Mouse (Mus musculus) neural tube, embryonic 12.5 days (tissue): Measurements from ENCODE around the gene Rnf126. TPM values are rescaled to one million over a fixed set of nuclear protein-coding genes. Genes with fewer than 3 reads are reported as not detected.
A peak's percentile ranks its signal among the peaks of the same experiment; 100 is the strongest.

Experiments
- ATAC-seq: fragments of 200-750 bp; cut with Nextera tagmentation; 2 replicates; pipeline ENCODE4 v1.8.0; 2017; ENCODE audit warnings: low read depth, mild to moderate bottlenecking, moderate TSS enrichment, moderate library complexity; ENCODE audit not compliant: low FRiP score
- H3K27ac ChIP-seq: fragments of 300-500 bp; sonication (generic); 2 replicates; pipeline ENCODE4 v1.5.1; 2016
- H3K27me3 ChIP-seq: fragments of 300-500 bp; sonication (generic); replicated peaks from 2 replicates; pipeline ENCODE4 v1.6.1; 2016; ENCODE audit warnings: mild to moderate bottlenecking
- H3K36me3 ChIP-seq: fragments of 300-500 bp; sonication (generic); 2 replicates; pipeline ENCODE4 v1.6.1; 2016; ENCODE audit warnings: mild to moderate bottlenecking
- H3K4me1 ChIP-seq: fragments of 300-500 bp; sonication (generic); 2 replicates; pipeline ENCODE4 v1.6.1; 2016
- H3K4me2 ChIP-seq: fragments of 300-500 bp; sonication (generic); replicated peaks from 2 replicates; pipeline ENCODE4 v1.6.1; 2016; ENCODE audit warnings: mild to moderate bottlenecking
- H3K4me3 ChIP-seq: fragments of 300-500 bp; sonication (generic); 2 replicates; pipeline ENCODE4 v1.5.1; 2016
- H3K9ac ChIP-seq: fragments of 300-500 bp; sonication (generic); 2 replicates; pipeline ENCODE4 v1.6.1; 2016; ENCODE audit warnings: mild to moderate bottlenecking
- H3K9me3 ChIP-seq: fragments of 300-500 bp; sonication (generic); 2 replicates; pipeline ENCODE4 v1.6.1; 2016; ENCODE audit warnings: mild to moderate bottlenecking
- WGBS: fragments of 180-500 bp; shearing (Covaris S2); methylation state at CpG from one replicate; pipeline ENCODE4 v1.1.7; 2016; 5-methylcytosine and 5-hydroxymethylcytosine counted together
- polyA plus RNA-seq: library from polyadenylated mRNA; unstranded; fragments of >200 nt; fragmentation: Nextera tagmentation; extraction: Ambion mirVana; gene quantifications from 2 replicates; pipeline ENCODE4 v1.2.1, GENCODE M21; 2016

Gene Rnf126
- polyA plus RNA-seq, 1 experiment from 2014 or later = 118 TPM

DNA sequence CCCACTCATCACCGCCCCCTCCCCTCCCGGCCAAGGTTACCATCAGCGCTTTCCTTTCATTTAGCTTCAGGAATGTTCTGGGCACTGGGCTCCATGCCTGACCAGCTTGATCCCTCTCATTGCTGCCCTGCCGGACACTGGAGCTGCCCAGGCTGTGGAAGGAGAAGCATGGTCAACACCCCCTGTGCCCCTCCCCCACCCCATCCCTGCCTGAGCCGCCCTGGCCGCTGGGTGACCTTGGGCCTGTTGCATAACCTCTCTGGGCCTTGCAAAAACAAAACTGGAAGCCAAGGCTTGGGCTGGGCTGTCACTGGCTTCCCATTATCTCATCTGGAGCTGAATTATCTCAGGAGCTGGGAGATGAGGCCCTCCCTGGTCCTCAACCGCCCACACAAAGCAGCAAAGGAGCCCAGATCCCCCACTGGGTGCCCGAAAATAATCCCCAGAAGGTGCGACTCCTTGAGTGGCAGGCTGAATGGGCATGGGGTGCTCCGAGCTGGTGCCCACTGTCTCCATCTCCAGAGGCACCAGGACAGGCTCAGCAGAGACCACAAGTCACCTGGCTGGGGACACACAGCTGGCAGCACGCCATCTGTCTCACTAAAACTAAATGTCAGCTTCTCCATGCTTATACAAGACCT lies 35.7 kb upstream of the Rnf126 start:
- H3K27me3 ChIP-seq = no peaks in the 10 kb centered on the region
- H3K9ac ChIP-seq = peak overlapping the region; percentile 13; the same call in 1 of the 2 replicates
- H3K4me2 ChIP-seq = peak overlapping the region; percentile 34
- H3K4me1 ChIP-seq = peaks cover 75% of the 10 kb centered on the region
- ATAC-seq = no peak
- peak overlapping the region; percentile 91 for H3K27ac ChIP-seq
- 41% methylated on average over 11 of the region's 11 CpGs for WGBS
- H3K4me3 ChIP-seq = no peak overlapping the region
- H3K36me3 ChIP-seq = peaks cover 12% of the 10 kb centered on the region; the same call in 1 of the 2 replicates
- no peaks in the 10 kb centered on the region for H3K9me3 ChIP-seq

DNA sequence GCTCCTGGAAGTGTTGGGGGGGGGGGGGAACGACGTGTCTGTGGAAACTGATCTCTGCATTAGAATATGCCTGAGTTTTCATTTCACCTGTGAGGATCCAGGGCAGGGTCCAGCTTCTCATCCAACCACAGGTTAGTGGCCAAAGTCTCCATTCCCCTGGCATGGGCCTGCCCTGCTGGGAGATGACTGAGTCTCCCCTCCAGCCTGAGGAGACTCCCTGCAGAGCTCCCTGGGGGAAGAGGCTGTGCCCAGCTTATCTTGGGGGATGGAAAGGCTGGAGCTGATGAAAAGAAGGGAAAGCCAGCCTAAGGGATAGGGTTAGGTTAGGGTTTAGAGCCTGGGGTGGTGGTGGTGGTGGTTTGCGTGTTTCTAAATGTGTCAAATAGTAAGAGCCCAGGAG lies 35.1 kb upstream of the Rnf126 start:
- Histone ChIP-seq H3K36me3 (peaks cover 6% of the 10 kb centered on the region; the same call in 1 of the 2 replicates), H3K27me3 (no peaks in the 10 kb centered on the region), H3K27ac (no peak overlapping the region; the same call in 1 of the 2 replicates), H3K4me3 (no peak overlapping the region), H3K9me3 (no peaks in the 10 kb centered on the region), H3K4me2 (peak overlapping the region; percentile 34), H3K9ac (no peak overlapping the region), H3K4me1 (peaks cover 73% of the 10 kb centered on the region)
- ATAC-seq = no peak
- 43% methylated on average over 3 of the region's 3 CpGs for WGBS

DNA sequence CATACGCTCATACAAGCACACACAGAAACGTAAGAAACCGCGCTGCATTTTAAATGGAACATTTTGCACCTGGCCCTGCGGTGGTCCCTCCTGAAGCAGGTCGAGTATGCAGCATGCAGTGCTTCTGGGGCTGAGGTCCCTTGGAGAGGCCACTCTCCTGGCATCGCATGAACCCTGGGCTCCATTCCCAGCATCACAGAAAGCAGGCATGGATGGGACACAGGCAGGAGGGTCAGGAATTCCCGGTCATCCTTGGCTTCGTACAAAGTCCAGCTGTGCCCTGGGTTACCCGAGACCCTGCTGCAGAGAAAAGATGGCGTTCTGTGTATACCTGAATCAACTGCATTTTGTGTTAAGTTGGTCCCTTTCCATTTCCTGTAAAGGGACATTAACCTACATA lies 33.8 kb upstream of the Rnf126 start:
- ATAC-seq = no peak
- 82% methylated on average over 11 of the region's 11 CpGs for WGBS
- H3K9me3 ChIP-seq = no peaks in the 10 kb centered on the region

DNA sequence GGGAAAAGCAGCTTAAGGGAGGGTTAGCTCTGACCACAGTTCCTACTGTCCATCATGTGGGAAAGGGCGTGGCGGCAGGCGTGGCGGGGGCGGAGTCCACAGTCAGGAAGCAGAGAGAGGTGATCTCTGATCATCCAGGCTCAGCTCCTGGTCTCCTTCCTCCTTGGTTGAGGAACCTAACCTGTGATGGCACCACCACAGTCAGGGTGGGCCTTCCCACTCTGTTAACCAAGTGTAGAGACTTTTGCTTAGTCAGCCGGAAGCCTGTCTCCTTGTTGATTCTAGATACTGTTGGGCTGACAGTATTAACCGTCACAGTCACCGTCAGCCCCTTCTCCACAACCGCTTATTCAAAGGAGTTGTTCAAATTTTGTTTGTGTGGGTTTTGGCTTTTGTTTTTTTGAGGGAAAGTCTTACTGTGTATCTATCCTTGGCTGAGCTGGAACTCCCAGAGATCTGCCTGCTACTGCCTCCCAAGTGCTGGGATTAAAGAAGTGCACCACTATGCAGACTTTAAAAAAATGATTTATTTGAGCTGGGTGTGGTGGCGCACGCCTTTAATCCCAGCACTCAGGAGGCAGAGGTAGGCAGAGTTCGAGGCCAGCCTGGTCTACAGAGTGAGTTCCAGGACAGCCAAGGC lies 31.7 kb upstream of the Rnf126 start:
- Histone ChIP-seq H3K27ac (no peak overlapping the region), H3K36me3 (0 out of 2 replicates have a peak, but pooled peaks cover 3% of the 10 kb centered on the region), H3K4me1 (peaks cover 57% of the 10 kb centered on the region), H3K27me3 (no peaks in the 10 kb centered on the region), H3K4me2 (no peak overlapping the region), H3K4me3 (no peak overlapping the region), H3K9me3 (no peaks in the 10 kb centered on the region), H3K9ac (no peak overlapping the region)
- no peak for ATAC-seq
- 91% methylated on average over 12 of the region's 12 CpGs for WGBS

More for the DNA sequence above, 33.8 kb upstream of the Rnf126 start:
- Histone ChIP-seq H3K27me3 (no peaks in the 10 kb centered on the region), H3K36me3 (0 out of 2 replicates have a peak, but pooled peaks cover 3% of the 10 kb centered on the region), H3K4me1 (peaks cover 65% of the 10 kb centered on the region), H3K9ac (no peak overlapping the region), H3K27ac (no peak overlapping the region; the same call in 1 of the 2 replicates), H3K4me2 (no peak overlapping the region), H3K4me3 (no peak overlapping the region)

DNA sequence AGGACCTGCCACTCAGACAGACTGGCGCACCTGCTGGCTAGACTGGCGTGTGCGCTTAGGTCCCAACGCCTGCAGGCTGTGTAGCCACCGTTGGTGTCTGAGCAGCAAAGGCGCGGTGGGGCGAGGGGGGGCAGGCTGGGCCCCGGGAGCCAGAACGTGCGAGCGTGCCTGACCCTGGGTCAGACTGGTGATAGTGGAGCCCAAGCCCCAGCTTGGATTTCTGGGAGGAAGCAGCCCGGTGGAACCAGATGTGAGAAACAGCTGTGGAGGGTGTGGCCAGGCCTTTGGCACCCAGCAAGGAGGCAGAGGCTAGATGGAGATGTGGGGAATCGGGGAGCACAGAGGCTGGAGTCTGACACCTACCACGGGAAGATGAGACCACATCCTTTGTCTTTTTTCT lies 30.6 kb upstream of the Rnf126 start:
- peaks cover 49% of the 10 kb centered on the region for H3K4me1 ChIP-seq
- no peaks in the 10 kb centered on the region for H3K9me3 ChIP-seq
- H3K36me3 ChIP-seq = 0 out of 2 replicates have a peak, but pooled peaks cover 3% of the 10 kb centered on the region
- peak overlapping the region; percentile 40 for H3K4me2 ChIP-seq
- H3K9ac ChIP-seq = peak overlapping the region; percentile 26; the same call in 1 of the 2 replicates
- ATAC-seq = no peak
- H3K27ac ChIP-seq = peak overlapping the region; percentile 27; the same call in 1 of the 2 replicates
- H3K4me3 ChIP-seq = peak overlapping the region; percentile 15
- H3K27me3 ChIP-seq = no peaks in the 10 kb centered on the region
- 42% methylated on average over 15 of the region's 15 CpGs for WGBS

DNA sequence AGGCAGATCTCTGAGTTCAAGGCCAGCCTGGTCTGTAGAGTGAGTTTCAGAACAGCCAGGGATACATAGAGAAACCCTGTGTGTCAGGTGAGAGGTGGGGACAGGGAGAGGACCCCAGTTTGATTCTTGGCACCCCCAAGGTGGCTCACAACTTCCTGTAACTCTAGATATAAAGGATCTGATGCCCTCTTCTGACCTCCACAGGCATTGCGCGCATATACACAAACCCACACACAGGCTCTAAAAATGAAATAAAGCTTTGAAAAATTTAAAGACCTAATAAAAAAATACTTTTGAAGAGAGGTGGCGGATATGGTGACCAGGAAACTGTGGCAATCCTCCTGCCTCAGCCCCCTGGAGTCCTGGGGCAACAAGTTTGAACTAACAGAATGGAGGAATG lies 29.2 kb upstream of the Rnf126 start:
- Histone ChIP-seq H3K9ac (no peak overlapping the region), H3K4me2 (0 out of 2 replicates have a peak overlapping the region, but pooled peaks have one; percentile 3), H3K9me3 (no peaks in the 10 kb centered on the region), H3K4me1 (peaks cover 37% of the 10 kb centered on the region), H3K36me3 (0 out of 2 replicates have a peak, but pooled peaks cover 3% of the 10 kb centered on the region), H3K27ac (no peak overlapping the region), H3K27me3 (no peaks in the 10 kb centered on the region), H3K4me3 (no peak overlapping the region)
- WGBS = 98% methylated on average over 3 of the region's 3 CpGs
- no peak for ATAC-seq

DNA sequence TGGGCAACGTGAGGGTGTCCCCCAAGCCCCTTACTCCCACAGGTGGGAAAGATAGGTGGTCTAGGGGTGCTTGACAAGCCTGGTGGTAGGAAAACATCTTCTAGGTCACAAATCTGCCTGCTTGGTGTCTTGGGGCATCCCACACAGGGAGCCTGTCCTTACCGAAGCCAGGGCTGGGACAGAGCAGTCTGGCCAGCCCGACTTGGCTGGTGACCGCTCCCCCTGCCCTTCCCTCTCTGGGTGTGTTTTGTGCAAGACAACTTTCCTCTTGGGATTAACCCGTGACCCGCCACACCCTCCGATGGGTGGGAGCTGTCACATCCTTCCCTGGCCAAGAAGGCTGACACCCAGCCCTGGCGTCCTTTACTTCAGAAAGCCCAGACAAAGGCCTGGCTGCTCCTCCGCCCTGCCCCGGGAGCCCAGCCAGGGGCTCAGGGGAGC lies 27.8 kb upstream of the Rnf126 start:
- no peaks in the 10 kb centered on the region for H3K9me3 ChIP-seq
- peak overlapping the region; percentile 70 for H3K4me2 ChIP-seq
- ATAC-seq = peak; percentile 43; the same call in 1 of the 2 replicates
- WGBS = 7% methylated on average over 10 of the region's 10 CpGs
- H3K27me3 ChIP-seq = 0 out of 2 replicates have a peak, but pooled peaks cover 1% of the 10 kb centered on the region
- H3K4me3 ChIP-seq = peak overlapping the region; percentile 92
- H3K9ac ChIP-seq = peak overlapping the region; percentile 98
- peak overlapping the region; percentile 46; the same call in 1 of the 2 replicates for H3K27ac ChIP-seq
- peaks cover 33% of the 10 kb centered on the region for H3K4me1 ChIP-seq
- no peaks in the 10 kb centered on the region for H3K36me3 ChIP-seq

DNA sequence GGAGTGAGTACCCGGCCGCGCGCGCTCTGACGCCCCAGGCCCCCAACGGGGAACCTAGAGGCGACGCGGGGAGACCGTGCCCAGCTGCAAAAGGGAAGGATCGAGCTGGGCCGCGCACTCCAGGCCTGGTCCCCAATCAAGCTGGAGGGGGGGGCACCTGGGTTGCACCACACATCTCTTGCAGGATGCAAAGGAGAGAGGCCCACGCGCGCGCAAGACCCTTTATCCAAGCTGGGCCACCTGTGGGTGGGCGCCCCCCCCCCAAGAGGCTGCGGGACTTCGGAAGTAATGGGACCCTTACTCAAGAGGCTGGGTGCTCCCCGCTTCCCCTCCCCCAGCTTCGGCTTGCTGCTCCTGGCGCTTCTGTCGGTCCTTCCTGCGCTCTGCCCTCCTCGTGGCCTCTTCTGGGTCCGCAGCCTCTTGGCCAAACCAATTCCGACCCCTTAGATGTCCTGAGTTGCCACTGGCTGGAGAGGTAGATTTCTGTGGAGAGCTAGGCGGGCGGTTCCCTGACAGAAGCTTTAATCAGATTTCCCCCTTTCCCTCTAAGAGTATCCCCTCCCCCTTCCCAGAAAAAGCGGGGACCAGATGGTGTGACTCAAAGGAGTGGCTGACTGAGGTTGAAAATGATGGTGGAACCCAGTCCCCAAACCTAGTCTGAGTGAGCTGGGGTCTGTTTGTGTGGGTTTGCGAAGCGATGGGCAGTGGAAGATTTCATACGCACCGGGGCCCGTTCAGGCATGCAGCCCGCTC lies 27.2 kb upstream of the Rnf126 start:
- H3K4me1 ChIP-seq = peaks cover 33% of the 10 kb centered on the region
- H3K4me3 ChIP-seq = peak overlapping the region; percentile 92
- under 1% methylated on average over 38 of the region's 38 CpGs for WGBS
- H3K9me3 ChIP-seq = no peaks in the 10 kb centered on the region
- H3K27ac ChIP-seq = peak overlapping the region; percentile 46
- ATAC-seq = peak; percentile 36; the same call in 1 of the 2 replicates
- 0 out of 2 replicates have a peak, but pooled peaks cover 4% of the 10 kb centered on the region for H3K27me3 ChIP-seq
- H3K36me3 ChIP-seq = no peaks in the 10 kb centered on the region
- peak overlapping the region; percentile 98 for H3K9ac ChIP-seq
- H3K4me2 ChIP-seq = peak overlapping the region; percentile 70

DNA sequence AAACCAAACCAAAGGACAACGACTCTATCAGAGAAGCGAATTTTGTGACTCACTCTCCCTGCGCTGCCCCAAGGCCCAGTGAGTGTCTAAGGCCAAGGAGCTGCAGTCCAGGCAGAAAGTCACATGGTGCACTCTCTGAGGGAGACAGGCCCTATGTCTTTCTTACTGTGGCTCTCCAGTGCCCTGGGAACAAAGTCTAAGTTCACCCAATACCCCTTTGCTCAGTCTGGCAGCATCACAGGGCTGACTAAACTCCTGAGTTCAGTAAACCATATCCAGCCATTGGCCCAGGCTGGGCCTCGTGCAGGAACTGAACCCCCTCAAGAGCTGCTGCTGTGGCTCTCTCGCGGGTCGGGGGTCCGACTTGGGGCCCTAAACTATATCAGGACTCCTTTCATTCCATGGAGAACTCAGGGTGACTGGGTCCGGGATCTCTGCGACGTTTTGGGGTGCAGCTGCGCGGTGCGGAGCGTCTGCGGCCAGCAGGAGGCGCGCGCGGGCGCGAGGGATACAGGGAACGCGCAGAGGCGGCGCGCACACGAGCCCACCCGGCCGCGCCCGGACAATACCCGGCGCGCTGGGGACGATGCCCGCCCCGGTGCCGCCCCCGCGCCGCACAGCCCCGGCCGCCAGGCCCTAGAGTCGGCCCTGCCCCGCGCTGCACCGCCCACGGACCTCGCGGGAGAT lies 26.4 kb upstream of the Rnf126 start, which contains the start of gene Palm:
Gene Palm (plus strand): TSS at position 522 of the 687 bp plus-strand sequence.
- H3K9ac ChIP-seq = peak within 1 kb of the TSS; percentile 98
- peak within 1 kb of the TSS; percentile 92 for H3K4me3 ChIP-seq
- H3K9me3 ChIP-seq = no peaks in the 10 kb centered on the region
- peak; percentile 63 for ATAC-seq
- peak within 1 kb of the TSS; percentile 46 for H3K27ac ChIP-seq
- peaks cover 30% of the 10 kb centered on the region for H3K4me1 ChIP-seq
- 0 out of 2 replicates have a peak, but pooled peaks cover 4% of the 10 kb centered on the region for H3K27me3 ChIP-seq
- H3K4me2 ChIP-seq = peak within 1 kb of the TSS; percentile 70
- no peaks in the 10 kb centered on the region for H3K36me3 ChIP-seq
- 6% methylated on average over 51 of the region's 51 CpGs for WGBS

DNA sequence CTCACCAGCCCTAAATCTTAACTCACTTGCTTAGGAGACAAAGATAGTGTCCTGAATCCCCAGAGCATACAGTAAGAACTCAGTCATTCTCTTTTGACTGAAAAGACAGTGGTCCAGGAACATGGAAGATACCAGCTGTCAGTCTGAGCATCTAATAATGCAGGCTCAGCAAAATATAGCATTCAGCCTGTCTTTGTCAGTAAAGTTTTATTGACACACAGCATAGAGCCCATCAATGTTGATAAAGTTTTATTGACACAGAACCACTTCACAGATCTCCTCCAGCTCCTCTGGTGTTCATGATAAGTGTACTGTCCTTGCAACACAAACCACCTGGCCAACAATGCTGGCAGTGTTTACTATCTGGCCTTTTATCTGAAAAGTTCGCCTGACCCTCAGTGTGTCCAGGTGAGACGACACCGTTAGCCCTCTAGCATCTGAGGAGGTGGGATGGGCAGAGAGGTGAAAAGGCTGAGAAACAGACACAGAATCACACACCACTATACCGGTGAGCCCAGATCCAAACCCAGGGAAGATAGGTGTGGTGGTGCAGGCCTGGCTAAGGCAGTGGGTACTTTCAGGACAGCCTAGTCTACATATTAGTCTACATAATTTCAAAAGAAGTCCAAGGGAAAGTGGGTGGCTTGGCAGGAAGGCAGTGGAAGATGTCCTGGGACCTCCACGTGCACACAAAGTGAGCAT lies 25.7 kb upstream of the Rnf126 start:
- H3K9me3 ChIP-seq = no peaks in the 10 kb centered on the region
- H3K4me1 ChIP-seq = peaks cover 24% of the 10 kb centered on the region
- no peaks in the 10 kb centered on the region for H3K36me3 ChIP-seq
- WGBS = 85% methylated on average over 5 of the region's 5 CpGs
- peak overlapping the region; percentile 70; the same call in 1 of the 2 replicates for H3K4me2 ChIP-seq
- H3K27ac ChIP-seq = no peak overlapping the region
- H3K4me3 ChIP-seq = peak overlapping the region; percentile 92; the same call in 1 of the 2 replicates
- no peak for ATAC-seq
- H3K27me3 ChIP-seq = 0 out of 2 replicates have a peak, but pooled peaks cover 4% of the 10 kb centered on the region
- no peak overlapping the region for H3K9ac ChIP-seq

DNA sequence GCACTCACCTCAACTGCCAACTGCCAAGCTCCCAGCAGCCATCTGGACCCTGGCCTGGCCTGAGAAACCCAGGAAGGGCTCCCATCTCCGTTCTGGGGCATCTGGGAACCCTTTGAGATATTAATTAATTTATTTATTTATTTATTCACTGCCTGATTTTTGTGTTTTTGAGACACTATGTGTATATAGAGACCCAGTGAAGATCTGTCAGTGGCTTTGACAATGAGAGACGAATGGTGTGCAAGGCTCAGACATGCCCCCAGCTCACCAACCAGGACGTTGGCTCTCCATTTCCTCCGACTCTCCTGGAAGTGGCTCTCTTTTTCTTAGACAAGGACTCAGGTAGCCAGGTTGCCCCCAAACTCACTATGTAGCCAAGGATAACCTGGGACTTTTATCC lies 24.1 kb upstream of the Rnf126 start, which contains the start of gene Prss57:
Gene Prss57 (minus strand): TSS at position 101 of the 400 bp plus-strand sequence.
- Histone ChIP-seq H3K9ac (no peak within 1 kb of the TSS), H3K4me2 (no peak within 1 kb of the TSS), H3K4me1 (peaks cover 15% of the 10 kb centered on the region), H3K27me3 (0 out of 2 replicates have a peak, but pooled peaks cover 4% of the 10 kb centered on the region), H3K36me3 (no peaks in the 10 kb centered on the region), H3K4me3 (no peak within 1 kb of the TSS), H3K27ac (no peak within 1 kb of the TSS), H3K9me3 (no peaks in the 10 kb centered on the region)
- no peak for ATAC-seq
- 90% methylated on average over 4 of the region's 4 CpGs for WGBS
